Mouse (Mus musculus): Measurements from ENCODE around the gene Fam13c. TPM values are rescaled to one million over a fixed set of nuclear protein-coding genes. Genes with fewer than 3 reads are reported as not detected.

The Fam13c gene
- polyA plus RNA-seq, 1 experiment: 1.1 TPM

GRCm38 (mm10) chr10:70442156-70442555, 1.9 kb downstream of the Fam13c start:
- WGBS: 63% methylated on average over 2 of the region's 2 CpGs
- no peak for TF ChIP-seq POLR2A (IDR thresholded peaks at IDR 0.05; ENCODE audit: borderline replicate concordance, control insufficient read depth, low read depth, low read length)
- TF ChIP-seq CTCF (IDR thresholded peaks at IDR 0.05; ENCODE audit: control insufficient read depth, insufficient read depth, low read length): no peak
- Histone ChIP-seq H3K4me1 (ENCODE audit: control insufficient read depth, insufficient read depth, low read length) (no peaks in the 10 kb centered on the region), H3K4me3 (replicated peaks; ENCODE audit: control insufficient read depth, low read depth, low read length) (no peak overlapping the region), H3K27ac (ENCODE audit: control insufficient read depth, insufficient read depth, low read depth, low read length, poor library complexity) (no peak overlapping the region)

- Histone ChIP-seq H3K4me3 (replicated peaks; ENCODE audit: control insufficient read depth, low read depth, low read length) (no peak overlapping the region), H3K27ac (ENCODE audit: control insufficient read depth, insufficient read depth, low read depth, low read length, poor library complexity) (no peak overlapping the region), H3K4me1 (ENCODE audit: control insufficient read depth, insufficient read depth, low read length) (no peaks in the 10 kb centered on the region)
- WGBS: 77% methylated on average over 5 of the region's 5 CpGs
- TF ChIP-seq CTCF (IDR thresholded peaks at IDR 0.05; ENCODE audit: control insufficient read depth, insufficient read depth, low read length): no peak
- no peak for TF ChIP-seq POLR2A (IDR thresholded peaks at IDR 0.05; ENCODE audit: borderline replicate concordance, control insufficient read depth, low read depth, low read length)
Observed at GRCm38 (mm10) chr10:70442623-70443022, 2.3 kb downstream of the Fam13c start.

- no peak overlapping the region for H3K27ac ChIP-seq (ENCODE audit: control insufficient read depth, insufficient read depth, low read depth, low read length, poor library complexity)
- no peaks in the 10 kb centered on the region for H3K4me1 ChIP-seq (ENCODE audit: control insufficient read depth, insufficient read depth, low read length)
- TF ChIP-seq CTCF (IDR thresholded peaks at IDR 0.05; ENCODE audit: control insufficient read depth, insufficient read depth, low read length) (no peak), POLR2A (IDR thresholded peaks at IDR 0.05; ENCODE audit: borderline replicate concordance, control insufficient read depth, low read depth, low read length) (no peak)
- 61% methylated on average over 4 of the region's 4 CpGs for WGBS
- H3K4me3 ChIP-seq (replicated peaks; ENCODE audit: control insufficient read depth, low read depth, low read length): no peak overlapping the region
Observed at GRCm38 (mm10) chr10:70447787-70448186, 7.5 kb downstream of the Fam13c start.

GRCm38 (mm10) chr10:70449206-70449605, 8.9 kb downstream of the Fam13c start:
- no peaks in the 10 kb centered on the region for H3K4me1 ChIP-seq (ENCODE audit: control insufficient read depth, insufficient read depth, low read length)
- no peak overlapping the region for H3K4me3 ChIP-seq (replicated peaks; ENCODE audit: control insufficient read depth, low read depth, low read length)
- no peak overlapping the region for H3K27ac ChIP-seq (ENCODE audit: control insufficient read depth, insufficient read depth, low read depth, low read length, poor library complexity)
- TF ChIP-seq POLR2A (IDR thresholded peaks at IDR 0.05; ENCODE audit: borderline replicate concordance, control insufficient read depth, low read depth, low read length) (no peak), CTCF (IDR thresholded peaks at IDR 0.05; ENCODE audit: control insufficient read depth, insufficient read depth, low read length) (no peak)
- WGBS: 45% methylated on average over 8 of the region's 8 CpGs

- H3K27ac ChIP-seq (ENCODE audit: control insufficient read depth, insufficient read depth, low read depth, low read length, poor library complexity): no peak overlapping the region
- no peak for TF ChIP-seq POLR2A (IDR thresholded peaks at IDR 0.05; ENCODE audit: borderline replicate concordance, control insufficient read depth, low read depth, low read length)
- no peak for TF ChIP-seq CTCF (IDR thresholded peaks at IDR 0.05; ENCODE audit: control insufficient read depth, insufficient read depth, low read length)
- H3K4me3 ChIP-seq (replicated peaks; ENCODE audit: control insufficient read depth, low read depth, low read length): no peak overlapping the region
- WGBS: 78% methylated on average over 8 of the region's 8 CpGs
- no peaks in the 10 kb centered on the region for H3K4me1 ChIP-seq (ENCODE audit: control insufficient read depth, insufficient read depth, low read length)
Observed at GRCm38 (mm10) chr10:70455886-70456305, 15.6 kb downstream of the Fam13c start.

- 86% methylated on average over 11 of the region's 11 CpGs for WGBS
- TF ChIP-seq POLR2A (IDR thresholded peaks at IDR 0.05; ENCODE audit: borderline replicate concordance, control insufficient read depth, low read depth, low read length): no peak
- TF ChIP-seq CTCF (IDR thresholded peaks at IDR 0.05; ENCODE audit: control insufficient read depth, insufficient read depth, low read length): no peak
- no peaks in the 10 kb centered on the region for H3K4me1 ChIP-seq (ENCODE audit: control insufficient read depth, insufficient read depth, low read length)
- no peak overlapping the region for H3K27ac ChIP-seq (ENCODE audit: control insufficient read depth, insufficient read depth, low read depth, low read length, poor library complexity)
- no peak overlapping the region for H3K4me3 ChIP-seq (replicated peaks; ENCODE audit: control insufficient read depth, low read depth, low read length)
Observed at GRCm38 (mm10) chr10:70458574-70459263, 18.4 kb downstream of the Fam13c start.

- no peaks in the 10 kb centered on the region for H3K4me1 ChIP-seq (ENCODE audit: control insufficient read depth, insufficient read depth, low read length)
- 83% methylated on average over 7 of the region's 7 CpGs for WGBS
- H3K4me3 ChIP-seq (replicated peaks; ENCODE audit: control insufficient read depth, low read depth, low read length): no peak overlapping the region
- TF ChIP-seq CTCF (IDR thresholded peaks at IDR 0.05; ENCODE audit: control insufficient read depth, insufficient read depth, low read length): no peak
- TF ChIP-seq POLR2A (IDR thresholded peaks at IDR 0.05; ENCODE audit: borderline replicate concordance, control insufficient read depth, low read depth, low read length): no peak
- H3K27ac ChIP-seq (ENCODE audit: control insufficient read depth, insufficient read depth, low read depth, low read length, poor library complexity): no peak overlapping the region
Observed at GRCm38 (mm10) chr10:70465638-70466037, 25.4 kb downstream of the Fam13c start.

GRCm38 (mm10) chr10:70470836-70471235, 30.6 kb downstream of the Fam13c start:
- H3K4me3 ChIP-seq (replicated peaks; ENCODE audit: control insufficient read depth, low read depth, low read length): no peak overlapping the region
- TF ChIP-seq CTCF (IDR thresholded peaks at IDR 0.05; ENCODE audit: control insufficient read depth, insufficient read depth, low read length) (no peak), POLR2A (IDR thresholded peaks at IDR 0.05; ENCODE audit: borderline replicate concordance, control insufficient read depth, low read depth, low read length) (no peak)
- 48% methylated on average over 1 of the region's 1 CpGs for WGBS
- no peak overlapping the region for H3K27ac ChIP-seq (ENCODE audit: control insufficient read depth, insufficient read depth, low read depth, low read length, poor library complexity)
- no peaks in the 10 kb centered on the region for H3K4me1 ChIP-seq (ENCODE audit: control insufficient read depth, insufficient read depth, low read length)

Measured in bone marrow, adult 2 months (tissue).